Mouse (Mus musculus) thymus, postnatal 0 days (tissue): ENCODE measurements around the gene Trappc1. TPM values are rescaled to one million over a fixed set of nuclear protein-coding genes. Genes with fewer than 3 reads are reported as not detected.
"Not testable (repeated sequence)": the region's sequence is repeated elsewhere in the genome, so short reads cannot be mapped to it uniquely, and the experiment has no call there.

Source experiments
- DNase-seq: peaks from one replicate; pipeline ENCODE4 v3.0.0-alpha.2; 2015; ENCODE audit warnings: low spot score
- polyA plus RNA-seq: library from polyadenylated mRNA; unstranded; fragments of >200 nt; fragmentation: Nextera tagmentation; extraction: Ambion mirVana; gene quantifications from 2 replicates; pipeline ENCODE4 v1.2.1, GENCODE M21; 2015

The Trappc1 gene
- polyA plus RNA-seq: 132 and 138 TPM in 2 replicates

GRCm38 (mm10) chr11:69323667-69324111 is at the start of gene Trappc1, which contains the start of gene Cntrob:
Gene Trappc1, plus strand, starts transcription at chr11:69323980.
Gene Cntrob, minus strand, starts transcription at chr11:69323775.
- DNase-seq: peak; percentile 99

- peak; percentile 35 for DNase-seq
Measured at GRCm38 (mm10) chr11:69275650-69276049, 48.1 kb upstream of the Trappc1 start.

- no peak for DNase-seq
Measured at GRCm38 (mm10) chr11:69276081-69276480, 47.7 kb upstream of the Trappc1 start.

- DNase-seq: no peak
Measured at GRCm38 (mm10) chr11:69277267-69277666, 46.5 kb upstream of the Trappc1 start.

- no peak for DNase-seq
Measured at GRCm38 (mm10) chr11:69291111-69291510, 32.7 kb upstream of the Trappc1 start.

DNA sequence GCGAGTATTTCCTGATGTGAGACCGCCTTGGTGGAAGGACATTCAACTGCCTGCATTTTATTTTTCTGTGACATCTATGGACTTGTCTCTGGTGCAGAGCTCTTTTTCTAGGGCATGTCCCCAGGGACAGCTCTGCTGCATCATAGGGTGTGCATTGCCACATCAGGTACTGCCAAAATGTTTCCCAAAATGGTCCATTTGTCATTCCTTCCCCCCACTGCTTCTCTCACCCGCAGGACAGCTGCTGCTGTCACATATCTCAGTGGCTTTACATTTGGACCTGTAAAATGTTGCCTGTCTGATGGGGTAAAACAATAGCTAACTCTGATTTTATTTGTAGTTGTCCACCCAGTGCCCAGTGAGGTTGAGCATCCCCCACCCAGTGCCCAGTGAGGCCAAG is 28.5 kb upstream of the Trappc1 start:
- no peak for DNase-seq

DNA sequence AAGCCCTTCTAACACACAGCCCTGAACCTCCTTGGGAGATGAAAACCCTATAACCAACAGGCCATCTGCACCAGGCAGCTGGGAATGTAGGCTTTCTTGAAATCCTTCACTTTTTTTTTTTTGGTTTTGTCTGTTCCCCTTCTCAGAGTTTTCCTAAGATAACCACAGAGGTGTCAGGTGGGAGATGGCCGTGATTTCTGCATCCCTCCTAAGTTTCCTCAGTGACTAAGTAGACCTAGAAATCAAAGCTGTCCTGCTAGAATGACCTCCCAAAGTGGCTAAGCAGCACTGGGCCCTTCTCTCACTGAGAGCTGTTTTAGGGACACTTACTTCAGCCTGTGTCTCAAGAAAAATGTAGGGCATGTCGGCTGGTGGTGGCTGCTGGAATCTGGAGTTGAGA is 26.0 kb upstream of the Trappc1 start:
- no peak for DNase-seq

DNA sequence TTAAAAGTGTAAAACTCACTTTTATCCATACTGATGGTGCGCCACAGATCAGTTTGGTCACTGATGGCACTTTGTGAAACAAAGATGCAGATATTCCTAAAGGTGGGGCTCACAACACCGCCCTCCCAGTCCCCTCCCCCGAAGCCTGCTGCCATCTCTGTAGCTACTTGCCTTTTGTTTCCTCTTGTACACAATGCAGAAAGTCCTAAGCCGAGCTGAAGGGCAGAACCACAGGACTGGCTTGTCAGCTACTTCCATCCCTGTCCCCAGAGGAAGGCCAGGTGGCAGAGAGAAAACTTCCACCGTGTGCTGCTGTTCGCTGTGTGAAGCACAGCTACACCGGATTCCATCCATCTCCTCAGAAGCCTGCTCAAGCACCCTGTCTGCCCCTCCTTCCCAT is 25.5 kb upstream of the Trappc1 start:
- no peak for DNase-seq

GRCm38 (mm10) chr11:69302817-69303216 is 21.0 kb upstream of the Trappc1 start:
- no peak for DNase-seq

- no peak for DNase-seq
Measured at GRCm38 (mm10) chr11:69305291-69305690, 18.5 kb upstream of the Trappc1 start.

GRCm38 (mm10) chr11:69306039-69306438 is 17.7 kb upstream of the Trappc1 start:
- DNase-seq: no peak

- DNase-seq: no peak
Measured at GRCm38 (mm10) chr11:69311266-69311665, 12.5 kb upstream of the Trappc1 start.

DNA sequence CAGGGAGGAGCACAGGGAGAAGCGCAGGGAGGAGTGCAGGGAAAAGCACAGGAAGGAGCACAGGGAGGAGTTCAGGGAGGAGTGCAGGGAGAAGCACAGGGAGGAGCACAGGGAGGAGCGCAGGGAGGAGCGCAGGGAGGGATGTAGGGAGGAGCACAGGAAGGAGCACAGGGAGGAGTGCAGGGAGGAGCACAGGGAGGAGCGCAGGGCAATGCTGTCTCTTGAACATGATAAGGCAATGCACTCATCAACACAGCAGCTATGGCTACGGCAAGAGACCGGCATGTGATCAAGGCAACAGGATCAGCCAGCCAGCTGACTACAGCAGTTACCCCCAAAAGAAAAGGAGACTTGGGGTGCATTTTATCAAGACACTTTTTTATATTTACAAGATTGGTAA is 7.4 kb upstream of the Trappc1 start:
- DNase-seq: no peak

GRCm38 (mm10) chr11:69318000-69318399 is 5.8 kb upstream of the Trappc1 start:
- not testable (repeated sequence) for DNase-seq

GRCm38 (mm10) chr11:69321580-69321979 is 2.2 kb upstream of the Trappc1 start:
- no peak for DNase-seq

- peak; percentile 13 for DNase-seq
Measured at GRCm38 (mm10) chr11:69322010-69322409, 1.8 kb upstream of the Trappc1 start.

DNA sequence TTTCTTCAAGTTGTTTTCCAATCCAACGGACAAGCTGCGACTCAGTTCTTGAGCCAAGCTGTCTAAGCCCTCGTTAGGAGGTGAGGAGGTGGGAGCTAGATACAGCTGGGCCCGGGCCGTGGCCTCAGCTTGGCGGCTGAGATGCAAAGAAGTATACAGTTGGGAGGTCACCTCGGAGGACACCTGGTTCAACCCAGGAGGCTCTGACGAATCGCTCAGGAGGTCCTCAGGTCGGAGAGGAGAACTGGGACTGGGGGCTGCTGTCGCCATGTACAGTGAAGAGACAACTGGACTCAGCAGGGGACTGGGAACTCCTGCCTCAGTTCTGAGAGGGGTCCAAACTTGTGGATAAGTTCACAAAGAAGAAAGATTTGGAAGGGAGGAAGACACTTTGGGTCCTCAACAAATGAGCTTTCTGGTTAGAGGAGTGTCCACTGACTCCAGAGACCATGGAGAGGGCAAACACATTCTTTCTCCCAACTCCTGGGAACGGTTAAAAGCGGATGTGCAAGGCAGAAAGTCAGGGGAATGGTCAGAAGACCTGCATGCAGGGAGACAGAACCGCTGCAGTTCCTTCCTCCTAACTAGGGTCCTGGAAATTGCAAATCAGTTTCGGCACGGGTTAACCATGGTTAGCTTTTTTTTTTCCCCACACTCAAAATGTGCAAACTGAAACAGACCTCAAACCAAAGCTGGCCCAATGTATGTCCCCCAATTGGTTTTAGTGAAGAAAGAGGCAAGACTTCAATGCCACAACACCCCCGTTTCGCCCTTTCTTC is 898 bp upstream of the Trappc1 start:
- peak; percentile 21 for DNase-seq

DNA sequence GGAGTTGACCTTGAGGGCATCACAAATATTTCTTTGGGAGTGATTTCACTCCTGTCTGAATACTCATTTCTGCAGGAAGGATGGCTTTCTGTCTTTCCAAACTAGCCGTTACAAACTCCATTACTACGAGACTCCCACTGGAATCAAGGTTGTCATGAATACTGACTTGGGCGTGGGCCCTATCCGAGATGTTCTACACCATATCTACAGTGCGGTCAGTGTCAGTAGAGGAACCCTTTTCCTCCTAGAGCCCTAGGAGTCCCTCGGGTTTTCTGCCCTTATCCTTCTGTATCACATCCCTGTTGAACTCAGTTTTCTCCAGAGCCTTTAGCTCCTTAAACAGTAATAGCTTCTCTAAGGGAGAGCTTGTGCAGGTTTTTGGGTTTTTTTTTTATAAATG is 969 bp downstream of the Trappc1 start:
- no peak for DNase-seq

- peak; percentile 93 for DNase-seq
Measured at GRCm38 (mm10) chr11:69325628-69326407, 2.0 kb downstream of the Trappc1 start, which contains the start of gene Kcnab3. Gene Kcnab3, plus strand, starts transcription at chr11:69326258.

GRCm38 (mm10) chr11:69326408-69327156 is 2.8 kb downstream of the Trappc1 start:
- peak; percentile 38 for DNase-seq

DNA sequence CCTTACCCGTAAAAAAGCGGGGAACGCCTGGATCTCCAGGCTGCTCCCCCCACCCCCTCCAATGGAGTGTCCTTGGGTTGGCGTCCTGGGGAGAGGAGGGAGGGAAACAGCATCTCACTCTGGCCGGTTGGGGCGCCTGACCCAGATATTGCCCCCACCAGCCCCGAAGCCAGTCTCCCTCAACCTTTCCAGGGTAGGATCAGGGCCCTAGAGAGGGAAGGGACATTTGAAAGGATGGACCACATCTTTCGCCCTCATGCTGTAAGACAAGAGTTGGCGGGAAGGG is 3.3 kb downstream of the Trappc1 start:
- no peak for DNase-seq

GRCm38 (mm10) chr11:69327648-69328047 is 3.9 kb downstream of the Trappc1 start:
- DNase-seq: no peak
